In genomic region chr3:58454414-58455205, GRCm38 (mm10) we compare ENCODE assay signal across 23 mouse cellular contexts. TPM values are rescaled to one million over a fixed set of nuclear protein-coding genes. Genes with fewer than 3 reads are reported as not detected.
A peak's percentile ranks its signal among the peaks of the same experiment; 100 is the strongest.
DNase-seq lines count a peak whose midpoint lies in the region; ATAC-seq and TF ChIP-seq lines count a peak whose summit lies in the region.
"Had no signal": no experiment of that assay in that cellular context is flagged by ENCODE, and none has a peak within 500 bp of the region (broad histone marks: within the 10 kb centered on the region; RNA-seq: fewer than 3 reads in every experiment).

No protein-coding gene starts in this region.

- H3K27me3 ChIP-seq in kidney, postnatal 0 days (ENCODE audit: insufficient read depth, low read length), result no peaks in the 10 kb centered on the region
- no peaks in the 10 kb centered on the region for H3K27me3 ChIP-seq in liver, embryonic 11.5 days (replicated peaks; ENCODE audit: control insufficient read depth, insufficient read depth, low read length)
- H3K27me3 ChIP-seq: embryonic facial prominence, embryonic 15.5 days; lung, embryonic 15.5 days; neural tube, embryonic 13.5 days; stomach, embryonic 15.5 days had no signal

- peaks cover 4% of the 10 kb centered on the region; the same call in 1 of the 2 replicates for H3K36me3 ChIP-seq in kidney, postnatal 0 days (ENCODE audit: insufficient read depth, low read length)
- H3K36me3 ChIP-seq in liver, embryonic 11.5 days (ENCODE audit: control insufficient read depth, insufficient read depth, low read length), result no peaks in the 10 kb centered on the region
- H3K36me3 ChIP-seq: embryonic facial prominence, embryonic 15.5 days; lung, embryonic 15.5 days; neural tube, embryonic 13.5 days; stomach, embryonic 15.5 days had no signal

- TF ChIP-seq CTCF in kidney, postnatal 0 days (IDR thresholded peaks at IDR 0.05; ENCODE audit: low read depth), result no peak

- H3K4me1 ChIP-seq in kidney, postnatal 0 days (replicated peaks; ENCODE audit: insufficient read depth, low read length), result no peaks in the 10 kb centered on the region
- H3K4me1 ChIP-seq in liver, embryonic 11.5 days (replicated peaks; ENCODE audit: control insufficient read depth, insufficient read depth, low read length), result peaks cover 9% of the 10 kb centered on the region
- H3K4me1 ChIP-seq: embryonic facial prominence, embryonic 15.5 days; hindbrain, embryonic 10.5 days; lung, embryonic 15.5 days; neural tube, embryonic 13.5 days; stomach, embryonic 15.5 days had no signal

- no peak for ATAC-seq in kidney, postnatal 0 days (replicated peaks; ENCODE audit: low FRiP score, low read depth)
- ATAC-seq in liver, embryonic 11.5 days (replicated peaks; ENCODE audit: low FRiP score), result peak; percentile 81
- peak; percentile 42; the same call in 1 of the 2 replicates for ATAC-seq in megakaryocyte progenitor cell, adult 5-6 weeks (replicated peaks; ENCODE audit: poor library complexity)
- ATAC-seq: CD4-positive, CD25-positive, alpha-beta regulatory T cell, adult 4 months; hindbrain, postnatal 0 days had no signal

- 32% methylated on average over 4 of the region's 4 CpGs for WGBS in kidney, postnatal 0 days
- WGBS in liver, embryonic 11.5 days, result 42% methylated on average over 4 of the region's 4 CpGs

- DNase-seq in kidney, postnatal 0 days (ENCODE audit: low spot score), result peak; percentile 52
- DNase-seq in kidney, postnatal 36 days, result no peak
- peak; percentile 84 for DNase-seq in c-Kit-positive CD71-positive TER-119-positive erythroid progenitor cells, embryonic 14.5 days (ENCODE audit: low spot score)
- DNase-seq in liver, embryonic 11.5 days (ENCODE audit: low spot score), result no peak
- DNase-seq in right cerebral cortex, postnatal 10 days (ENCODE audit: low spot score in 2 of 2), result no peak
- no peak for DNase-seq in ovary, postnatal 10 days (ENCODE audit: low spot score)
- no peak for DNase-seq in right cerebral cortex, adult 18-20 months
- DNase-seq: adrenal gland, postnatal 10 days; cerebellum, adult 18-20 months; cerebellum, postnatal 25 days; gastrocnemius, postnatal 14 days; kidney, adult 9 months; midbrain, embryonic 14.5 days; right cerebral cortex, postnatal 14 days; thymus, adult 2 months had no signal

- H3K9ac ChIP-seq in kidney, postnatal 0 days (ENCODE audit: low read depth, low read length), result no peak overlapping the region
- H3K9ac ChIP-seq in liver, embryonic 11.5 days (ENCODE audit: low read depth, low read length), result no peak overlapping the region
- H3K9ac ChIP-seq: embryonic facial prominence, embryonic 15.5 days; lung, embryonic 15.5 days; neural tube, embryonic 13.5 days; stomach, embryonic 15.5 days had no signal

- H3K9me3 ChIP-seq in kidney, postnatal 0 days (replicated peaks; ENCODE audit: low read length), result no peaks in the 10 kb centered on the region
- H3K9me3 ChIP-seq in liver, embryonic 11.5 days (ENCODE audit: control insufficient read depth, low read length), result no peaks in the 10 kb centered on the region
- H3K9me3 ChIP-seq: embryonic facial prominence, embryonic 15.5 days; hindbrain, embryonic 10.5 days; lung, embryonic 15.5 days; neural tube, embryonic 13.5 days; stomach, embryonic 15.5 days had no signal

- H3K4me3 ChIP-seq in kidney, postnatal 0 days (replicated peaks; ENCODE audit: low read depth, low read length), result no peak overlapping the region
- no peak overlapping the region for H3K4me3 ChIP-seq in liver, embryonic 11.5 days (ENCODE audit: low read depth, low read length)
- H3K4me3 ChIP-seq: embryonic facial prominence, embryonic 15.5 days; hindbrain, embryonic 10.5 days; lung, embryonic 15.5 days; neural tube, embryonic 13.5 days; stomach, embryonic 15.5 days had no signal

- H3K27ac ChIP-seq in kidney, postnatal 0 days, result no peak overlapping the region
- peak overlapping the region; percentile 38; the same call in 1 of the 2 replicates for H3K27ac ChIP-seq in liver, embryonic 11.5 days (ENCODE audit: low read depth, low read length)
- H3K27ac ChIP-seq: embryonic facial prominence, embryonic 15.5 days; hindbrain, embryonic 10.5 days; hindbrain, postnatal 0 days; lung, embryonic 15.5 days; neural tube, embryonic 13.5 days; stomach, embryonic 15.5 days had no signal

- no peak overlapping the region for H3K4me2 ChIP-seq in kidney, postnatal 0 days (ENCODE audit: low read length)
- H3K4me2 ChIP-seq in liver, embryonic 11.5 days, result peak overlapping the region; percentile 29; the same call in 1 of the 2 replicates
- H3K4me2 ChIP-seq: embryonic facial prominence, embryonic 15.5 days; lung, embryonic 15.5 days; neural tube, embryonic 13.5 days; stomach, embryonic 15.5 days had no signal

RNA-seq across cellular contexts. Expression of gene Tsc22d2, which starts 40.1 kb away (rescaled TPM):
- 14.5 and 17.1 TPM in 2 replicates for polyA plus RNA-seq in kidney, postnatal 0 days (2015; fragmentation: Nextera tagmentation; extraction: Ambion mirVana)
- 10.6 and 10.7 TPM in 2 replicates for polyA plus RNA-seq in liver, embryonic 11.5 days (2014; fragmentation: Nextera tagmentation; extraction: Ambion mirVana)
- 15.8 and 17.3 TPM in 2 replicates for total RNA-seq in megakaryocyte progenitor cell, adult 5-6 weeks (2015)
- 8.5 and 11.4 TPM in 2 replicates for total RNA-seq in megakaryocyte progenitor cell, adult 5-6 weeks (2017)

Comparison
In these comparisons a context has a peak if more than half of its experiments do, and no peak if none do; other contexts are left out.
1. DNase-seq: peak in kidney, postnatal 0 days (single experiment) and c-Kit-positive CD71-positive TER-119-positive erythroid progenitor cells, embryonic 14.5 days (single experiment); none in kidney, postnatal 36 days (0 of 2), liver, embryonic 11.5 days (single experiment), right cerebral cortex, postnatal 10 days (0 of 2), ovary, postnatal 10 days (single experiment) and right cerebral cortex, adult 18-20 months (single experiment).